Mouse (Mus musculus): ENCODE measurements at regions not wholly inside any gene's neighbourhood (a gene's known extent, or its start where the extent isn't known, plus 50 kb on each side); places are given as distances from the start of the nearest gene placed in this dataset.

- no peak overlapping the region for H3K27ac ChIP-seq
- H3K27me3 ChIP-seq (replicated peaks), result no peaks in the 10 kb centered on the region
- no peak overlapping the region for H3K4me2 ChIP-seq
- no peak overlapping the region for H3K4me3 ChIP-seq (replicated peaks)
- ATAC-seq (ENCODE audit: insufficient read depth, low FRiP score, low read depth), result no peak
- H3K9me3 ChIP-seq, result no peaks in the 10 kb centered on the region
- H3K36me3 ChIP-seq, result no peaks in the 10 kb centered on the region
- no peak overlapping the region for H3K9ac ChIP-seq
- H3K4me1 ChIP-seq, result no peaks in the 10 kb centered on the region
- 87% methylated on average over 1 of the region's 1 CpGs for WGBS
Observed at GRCm38 (mm10) chr5:16487969-16488368, 65.3 kb upstream of the Hgf start.

GRCm38 (mm10) chr5:16489803-16490202, 63.5 kb upstream of the Hgf start:
- Histone ChIP-seq H3K4me1 (no peaks in the 10 kb centered on the region), H3K27me3 (replicated peaks) (no peaks in the 10 kb centered on the region), H3K36me3 (no peaks in the 10 kb centered on the region), H3K9me3 (no peaks in the 10 kb centered on the region), H3K27ac (no peak overlapping the region), H3K4me2 (no peak overlapping the region), H3K4me3 (replicated peaks) (no peak overlapping the region), H3K9ac (no peak overlapping the region)
- no peak for ATAC-seq (ENCODE audit: insufficient read depth, low FRiP score, low read depth)

GRCm38 (mm10) chr5:16499891-16500290, 53.4 kb upstream of the Hgf start:
- no peak for ATAC-seq (ENCODE audit: insufficient read depth, low FRiP score, low read depth)
- Histone ChIP-seq H3K36me3 (no peaks in the 10 kb centered on the region), H3K4me1 (no peaks in the 10 kb centered on the region), H3K4me2 (no peak overlapping the region), H3K9ac (no peak overlapping the region), H3K27ac (no peak overlapping the region), H3K9me3 (no peaks in the 10 kb centered on the region), H3K4me3 (replicated peaks) (no peak overlapping the region), H3K27me3 (replicated peaks) (no peaks in the 10 kb centered on the region)
- WGBS, result 31% methylated on average over 7 of the region's 7 CpGs
